Mouse (Mus musculus): Measurements from ENCODE around the gene Eef1akmt2.

The Eef1akmt2 gene

GRCm38 (mm10) chr7:132873043-132873442 lies 20.6 kb upstream of the Eef1akmt2 start:
- no peak for DNase-seq (ENCODE audit: low read depth, low spot score)

- no peak for DNase-seq (ENCODE audit: low read depth, low spot score)
These were observed 13.8 kb upstream of the Eef1akmt2 start for GRCm38 (mm10) chr7:132866316-132866715.

GRCm38 (mm10) chr7:132859042-132859958 lies 6.8 kb upstream of the Eef1akmt2 start, which contains the start of gene Abraxas2:
Gene Abraxas2 (plus strand): TSS chr7:132859225.
- DNase-seq (ENCODE audit: low read depth, low spot score), result peak; percentile 87

- DNase-seq (ENCODE audit: low read depth, low spot score), result no peak
These were observed 5.7 kb upstream of the Eef1akmt2 start for GRCm38 (mm10) chr7:132858043-132858608.

GRCm38 (mm10) chr7:132856083-132856482 lies 3.6 kb upstream of the Eef1akmt2 start:
- DNase-seq (ENCODE audit: low read depth, low spot score), result no peak

GRCm38 (mm10) chr7:132853946-132854345 lies 1.5 kb upstream of the Eef1akmt2 start:
- no peak for DNase-seq (ENCODE audit: low read depth, low spot score)

- DNase-seq (ENCODE audit: low read depth, low spot score), result peak; percentile 37
These were observed 888 bp upstream of the Eef1akmt2 start for GRCm38 (mm10) chr7:132853361-132853760.

- no peak for DNase-seq (ENCODE audit: low read depth, low spot score)
These were observed 9.3 kb downstream of the Eef1akmt2 start for GRCm38 (mm10) chr7:132843152-132843551.

GRCm38 (mm10) chr7:132842455-132842854 lies 10.0 kb downstream of the Eef1akmt2 start:
- no peak for DNase-seq (ENCODE audit: low read depth, low spot score)

GRCm38 (mm10) chr7:132841287-132841686 lies 11.2 kb downstream of the Eef1akmt2 start:
- no peak for DNase-seq (ENCODE audit: low read depth, low spot score)

- no peak for DNase-seq (ENCODE audit: low read depth, low spot score)
These were observed 21.5 kb downstream of the Eef1akmt2 start for GRCm38 (mm10) chr7:132830955-132831354.

GRCm38 (mm10) chr7:132824346-132825022 lies 28.0 kb downstream of the Eef1akmt2 start:
- no peak for DNase-seq (ENCODE audit: low read depth, low spot score)

GRCm38 (mm10) chr7:132823832-132824231 lies 28.6 kb downstream of the Eef1akmt2 start:
- no peak for DNase-seq (ENCODE audit: low read depth, low spot score)

- DNase-seq (ENCODE audit: low read depth, low spot score), result no peak
These were observed 31.8 kb downstream of the Eef1akmt2 start for GRCm38 (mm10) chr7:132820692-132821091.

GRCm38 (mm10) chr7:132817056-132817455 lies 35.4 kb downstream of the Eef1akmt2 start:
- no peak for DNase-seq (ENCODE audit: low read depth, low spot score)

- DNase-seq (ENCODE audit: low read depth, low spot score), result no peak
These were observed 35.9 kb downstream of the Eef1akmt2 start for GRCm38 (mm10) chr7:132816528-132816927.

GRCm38 (mm10) chr7:132815081-132815480 lies 37.4 kb downstream of the Eef1akmt2 start:
- DNase-seq (ENCODE audit: low read depth, low spot score), result peak; percentile 82

GRCm38 (mm10) chr7:132814089-132814450 lies 38.4 kb downstream of the Eef1akmt2 start:
- no peak for DNase-seq (ENCODE audit: low read depth, low spot score)

- DNase-seq (ENCODE audit: low read depth, low spot score), result peak; percentile 61
These were observed 38.9 kb downstream of the Eef1akmt2 start, which contains the start of gene Fam53b for GRCm38 (mm10) chr7:132813416-132814088. Gene Fam53b (minus strand): TSS chr7:132813886.

- DNase-seq (ENCODE audit: low read depth, low spot score), result peak; percentile 48
These were observed 39.7 kb downstream of the Eef1akmt2 start for GRCm38 (mm10) chr7:132812619-132813415.

All from forelimb bud, embryonic 11.5 days (tissue).